Mouse (Mus musculus): Measurements from ENCODE around the gene Trpm4. TPM values are rescaled to one million over a fixed set of nuclear protein-coding genes. Genes with fewer than 3 reads are reported as not detected.
A peak's percentile ranks its signal among the peaks of the same experiment; 100 is the strongest.
"Not testable (repeated sequence)": the region's sequence is repeated elsewhere in the genome, so short reads cannot be mapped to it uniquely, and the experiment has no call there.

Gene Trpm4
- total RNA-seq, 2 experiments from 2014 or later = 18.5 to 24.6 TPM

DNA sequence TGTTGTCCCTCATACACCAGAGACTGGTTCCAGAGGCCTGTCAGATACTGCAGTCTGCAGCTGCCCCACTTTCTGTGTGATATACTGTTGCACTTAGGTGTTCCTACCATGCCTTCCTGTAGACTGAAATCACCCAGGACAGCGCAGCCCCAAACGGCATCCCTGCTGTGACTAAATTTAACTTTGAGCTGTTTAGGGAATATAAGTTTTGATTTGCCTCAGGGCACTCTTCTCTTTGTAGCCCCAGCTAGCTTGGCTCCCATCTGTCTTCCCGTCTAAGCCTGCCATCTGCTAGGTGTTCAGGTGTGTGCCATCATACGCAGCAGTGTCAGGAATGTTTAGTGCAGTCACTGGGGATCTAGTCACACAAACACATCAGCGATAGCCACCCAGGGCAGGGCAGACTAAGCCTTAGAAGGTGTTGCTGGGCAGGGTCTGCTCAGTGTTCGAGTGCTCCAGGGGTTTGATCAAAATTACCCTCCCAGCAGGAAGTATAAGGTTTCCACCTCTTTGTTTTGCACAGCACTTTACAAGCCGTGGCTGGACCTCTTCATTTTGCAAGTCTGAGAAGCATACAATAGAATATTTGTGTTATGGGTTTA, 70.5 kb downstream of the Trpm4 start:
- no peak for TF ChIP-seq CTCF (IDR thresholded peaks at IDR 0.05)
- H3K27ac ChIP-seq = 0 out of 2 replicates have a peak overlapping the region, but pooled peaks have one; percentile 51
- H3K4me3 ChIP-seq = no peak overlapping the region
- no peak for DNase-seq (ENCODE audit: extremely low spot score in 1 of 2, low spot score in 2 of 2)
- intact Hi-C loops (cut with DNase I) = no loop called here

DNA sequence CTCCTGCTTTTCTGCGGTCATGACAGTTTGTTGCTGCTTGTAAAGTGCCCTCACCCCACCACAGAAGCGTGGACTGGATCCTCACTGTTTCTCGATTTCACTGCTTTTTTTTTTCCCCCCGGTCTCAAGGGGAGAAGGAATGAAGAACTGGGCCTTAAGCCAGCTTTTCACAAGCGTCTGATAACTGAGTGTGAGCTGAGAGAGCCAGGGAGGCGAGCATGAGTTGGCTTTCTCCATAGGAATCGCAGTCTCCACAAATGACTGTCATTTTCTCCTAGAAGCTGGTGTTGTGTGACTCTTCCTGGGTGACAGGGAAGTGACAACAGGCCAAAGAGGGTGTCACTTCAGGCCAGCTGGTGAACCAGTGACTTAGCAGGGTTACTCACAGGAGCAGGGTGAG, 71.3 kb downstream of the Trpm4 start:
- TF ChIP-seq CTCF (IDR thresholded peaks at IDR 0.05) = no peak
- Histone ChIP-seq H3K4me3 (no peak overlapping the region), H3K27ac (peak overlapping the region; percentile 51; the same call in 1 of the 2 replicates)
- DNase-seq (ENCODE audit: extremely low spot score in 1 of 2, low spot score in 2 of 2) = no peak
- intact Hi-C loops (cut with DNase I) = no loop called here

DNA sequence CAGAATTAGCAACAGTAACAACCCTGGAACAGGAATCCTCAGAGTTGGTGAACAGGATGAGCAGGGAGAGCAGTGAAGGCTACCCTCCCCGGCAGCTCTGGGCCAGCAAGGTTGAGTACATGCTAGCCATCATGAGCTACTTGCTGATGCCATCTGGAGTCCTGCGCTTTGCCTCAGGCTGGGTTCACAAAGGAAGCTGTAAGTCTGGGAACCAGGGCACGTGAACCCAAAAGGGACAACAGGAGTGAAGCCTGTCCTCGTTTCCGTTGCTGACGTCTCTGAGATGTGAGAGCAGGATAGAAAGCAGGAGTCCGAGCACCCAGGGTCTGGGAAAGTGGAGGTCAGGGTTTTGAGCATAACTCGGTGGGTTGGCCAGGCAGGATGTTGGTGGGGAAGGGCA, 74.3 kb downstream of the Trpm4 start:
- H3K4me3 ChIP-seq = no peak overlapping the region
- TF ChIP-seq CTCF (IDR thresholded peaks at IDR 0.05) = no peak
- H3K27ac ChIP-seq = no peak overlapping the region
- intact Hi-C loops (cut with DNase I) = no loop called here
- DNase-seq (ENCODE audit: extremely low spot score in 1 of 2, low spot score in 2 of 2) = no peak

DNA sequence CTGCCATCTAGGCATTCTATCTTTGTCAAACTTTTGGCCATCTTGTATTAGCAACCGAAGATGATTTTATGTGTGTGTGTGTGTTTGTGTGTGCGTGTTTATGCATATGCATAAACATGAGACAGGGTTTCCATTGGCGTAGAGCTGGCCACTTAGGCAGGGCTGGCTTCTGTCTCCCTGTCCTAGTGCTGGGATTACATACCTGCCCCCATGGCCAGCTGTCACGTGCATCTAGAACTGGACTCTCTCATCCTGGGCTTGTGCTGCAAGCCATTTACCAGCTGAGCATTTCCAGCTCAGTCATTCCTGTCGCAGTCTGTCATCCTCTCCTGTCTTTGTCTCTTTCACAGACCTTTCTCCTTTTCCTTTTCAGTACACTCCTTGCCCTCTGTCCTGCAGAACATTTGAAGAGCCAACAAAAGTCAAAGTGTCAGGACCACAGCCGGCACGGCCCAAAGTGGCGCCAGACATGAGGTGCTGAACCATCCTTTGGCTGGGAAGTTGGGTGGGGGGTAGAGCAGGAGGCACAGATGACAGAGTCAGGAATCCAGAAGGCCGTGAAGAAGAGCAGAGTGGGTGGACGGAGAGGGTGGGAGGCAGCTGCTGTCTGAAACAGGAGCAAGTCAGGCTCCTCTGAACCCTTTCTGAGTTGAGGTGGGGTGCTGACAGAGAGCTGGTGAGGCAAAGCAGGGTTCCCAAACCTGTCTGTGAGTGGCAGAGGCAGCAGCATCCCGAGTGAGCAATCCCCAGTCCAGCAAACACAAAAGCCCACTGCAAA, 76.3 kb downstream of the Trpm4 start:
- intact Hi-C loops (cut with DNase I) = loop anchor here (2.0 kb wide), 1 partner anchor 88 kb away; no protein-coding TSS in a partner anchor
- peak; percentile 44 to 52 for DNase-seq (ENCODE audit: extremely low spot score in 1 of 2, low spot score in 2 of 2)
- Histone ChIP-seq H3K27ac (peak overlapping the region; percentile 60), H3K4me3 (no peak overlapping the region)
- no peak for TF ChIP-seq CTCF (IDR thresholded peaks at IDR 0.05)

DNA sequence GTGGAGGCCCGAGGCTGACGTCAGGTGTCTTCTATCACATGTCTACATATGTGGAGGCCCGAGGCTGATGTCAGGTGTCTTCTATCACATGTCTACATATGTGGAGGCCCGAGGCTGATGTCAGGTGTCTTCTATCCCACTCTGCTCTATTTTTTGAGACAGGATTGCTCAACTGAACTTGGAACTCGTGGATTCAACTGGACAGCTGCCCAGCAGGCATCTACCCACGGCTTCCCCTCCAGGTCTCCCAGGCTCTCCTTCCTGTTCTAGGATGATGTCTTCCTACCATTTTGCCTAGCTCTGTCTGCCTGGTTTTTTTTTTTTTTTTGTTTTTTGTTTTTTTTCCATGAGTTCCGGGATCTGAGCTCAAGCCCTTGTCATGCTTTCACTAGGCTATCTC, 77.8 kb downstream of the Trpm4 start:
- H3K4me3 ChIP-seq, H3K27ac ChIP-seq: not testable (repeated sequence)
- intact Hi-C loops (cut with DNase I) = loop anchor here (2.0 kb wide), 1 partner anchor 87 kb away; no protein-coding TSS in a partner anchor
- peak in 1 of 2 experiments; percentile 24 for DNase-seq (ENCODE audit: extremely low spot score in 1 of 2, low spot score in 2 of 2)

DNA sequence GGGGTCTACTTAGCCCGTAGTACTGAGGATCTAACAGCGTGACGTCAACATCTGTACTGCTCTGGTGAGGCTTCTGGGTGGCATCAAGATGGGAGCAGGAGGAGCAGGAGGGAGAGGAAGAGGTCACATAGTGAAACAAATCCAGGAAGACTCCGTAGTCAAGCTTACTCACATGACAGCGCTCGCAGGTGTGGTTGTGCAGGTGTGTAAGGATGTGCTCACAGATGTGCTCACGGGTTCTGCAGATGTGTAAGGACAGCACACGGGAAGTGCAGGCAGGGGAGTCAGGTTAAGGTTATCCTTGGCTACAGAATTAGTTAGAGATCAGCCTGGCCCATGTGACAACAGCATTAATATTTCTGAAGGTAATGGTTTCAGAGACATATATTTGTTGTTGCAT, 79.8 kb downstream of the Trpm4 start:
- no peak for DNase-seq (ENCODE audit: extremely low spot score in 1 of 2, low spot score in 2 of 2)
- no peak for TF ChIP-seq CTCF (IDR thresholded peaks at IDR 0.05)
- Histone ChIP-seq H3K4me3 (no peak overlapping the region), H3K27ac (no peak overlapping the region)
- intact Hi-C loops (cut with DNase I) = no loop called here

Other genes starting within 250 kb of the Trpm4 start
- 1 to 10 TPM; 4.9 to 5.6 TPM for gene Rcn3, start 241.6 kb downstream of the Trpm4 start, total RNA-seq (2021)
- gene Fcgrt, start 229.9 kb downstream of the Trpm4 start, total RNA-seq (2021) = 10 to 100 TPM; 16.7 to 23.4 TPM
- gene Rps11, start 209.3 kb downstream of the Trpm4 start, total RNA-seq (2021) = 100 to 1,000 TPM; 421 to 444 TPM
- gene Rpl13a, start 205.0 kb downstream of the Trpm4 start, total RNA-seq (2021) = 100 to 1,000 TPM; 695 to 716 TPM
- not detected for gene Gm45713, start 197.5 kb downstream of the Trpm4 start, total RNA-seq (2021)
- gene Flt3l, start 197.3 kb downstream of the Trpm4 start, total RNA-seq (2021) = 1 to 10 TPM; 6.7 to 8.8 TPM
- gene Pih1d1, start 179.5 kb downstream of the Trpm4 start, total RNA-seq (2021) = 10 to 100 TPM; 47.6 to 48.4 TPM
- gene Aldh16a1, start 179.2 kb downstream of the Trpm4 start, total RNA-seq (2021) = 10 to 100 TPM; 15.9 to 23.1 TPM
- 1,000 to 10,000 TPM; 1,255 to 1,327 TPM for gene Slc17a7, start 169.8 kb downstream of the Trpm4 start, total RNA-seq (2021)
- under 1 TPM in 1 of 2 experiments, not detected in 1; 0.29 TPM for gene Gfy, start 154.2 kb downstream of the Trpm4 start, total RNA-seq (2021)
- gene Pth2, start 152.8 kb downstream of the Trpm4 start, total RNA-seq (2021) = not detected
- 1 to 10 TPM; 6.7 to 7.5 TPM for gene Ccdc155, start 128.9 kb downstream of the Trpm4 start, total RNA-seq (2021)
- gene Dkkl1, start 121.6 kb downstream of the Trpm4 start, total RNA-seq (2021) = 10 to 100 TPM; 32.4 to 33.5 TPM
- 1 to 10 TPM; 3.9 to 4.1 TPM for gene Tead2, start 118.0 kb downstream of the Trpm4 start, total RNA-seq (2021)
- gene Cd37, start 94.7 kb downstream of the Trpm4 start, total RNA-seq (2021) = 1 to 10 TPM; 4.2 to 5.4 TPM
- 1 to 10 TPM; 1.9 to 2.4 TPM for gene Slc6a16, start 92.7 kb downstream of the Trpm4 start, total RNA-seq (2021)
- gene Slc6a21, start 56.3 kb downstream of the Trpm4 start, total RNA-seq (2021) = under 1 TPM in 1 of 2 experiments, not detected in 1; 0.23 TPM
- under 1 TPM; 0.23 to 0.61 TPM for gene Hrc, start 1.5 kb upstream of the Trpm4 start, total RNA-seq (2021)
- gene Ppfia3, start 33.2 kb upstream of the Trpm4 start, total RNA-seq (2021) = 100 to 1,000 TPM; 156 to 159 TPM
- 100 to 1,000 TPM; 156 to 178 TPM for gene Lin7b, start 36.8 kb upstream of the Trpm4 start, total RNA-seq (2021)
- gene Snrnp70, start 62.0 kb upstream of the Trpm4 start, total RNA-seq (2021) = 100 to 1,000 TPM; 428 to 429 TPM
- gene Kcna7, start 71.9 kb upstream of the Trpm4 start, total RNA-seq (2021) = not detected
- not detected for gene Ntf5, start 79.9 kb upstream of the Trpm4 start, total RNA-seq (2021)
- gene Lhb, start 87.0 kb upstream of the Trpm4 start, total RNA-seq (2021) = not detected
- 10 to 100 TPM; 18.2 to 19.2 TPM for gene Gys1, start 101.1 kb upstream of the Trpm4 start, total RNA-seq (2021)
- 10 to 100 TPM; 34.4 to 39.9 TPM for gene Ruvbl2, start 104.3 kb upstream of the Trpm4 start, total RNA-seq (2021)
- gene Ftl1, start 126.1 kb upstream of the Trpm4 start, total RNA-seq (2021) = 100 to 1,000 TPM; 200 to 208 TPM
- gene Bax, start 133.1 kb upstream of the Trpm4 start, total RNA-seq (2021) = 10 to 100 TPM; 66.9 to 67.4 TPM
- under 1 TPM in 1 of 2 experiments, not detected in 1; 0.30 TPM for gene Tulp2, start 148.1 kb upstream of the Trpm4 start, total RNA-seq (2021)
- 1 to 10 TPM; 1.5 to 2.0 TPM for gene Gm45808, start 153.0 kb upstream of the Trpm4 start, total RNA-seq (2021)
- gene Dhdh, start 155.0 kb upstream of the Trpm4 start, total RNA-seq (2021) = 1 to 10 TPM; 3.7 to 4.8 TPM
- gene Nucb1, start 176.6 kb upstream of the Trpm4 start, total RNA-seq (2021) = 100 to 1,000 TPM in 1 of 2 experiments, 10 to 100 TPM in 1; 95.4 to 106 TPM
- gene Ppp1r15a, start 192.5 kb upstream of the Trpm4 start, total RNA-seq (2021) = 10 to 100 TPM; 25.2 to 29.3 TPM
- gene Plekha4, start 192.6 kb upstream of the Trpm4 start, total RNA-seq (2021) = 1 to 10 TPM; 4.2 to 5.1 TPM
- gene Hsd17b14, start 221.1 kb upstream of the Trpm4 start, total RNA-seq (2021) = under 1 TPM; 0.61 to 0.68 TPM
- gene Bcat2, start 236.4 kb upstream of the Trpm4 start, total RNA-seq (2021) = 10 to 100 TPM; 25.4 to 26.2 TPM

All from left cerebral cortex, adult 2 months (tissue).